Mouse (Mus musculus) mammary gland, adult 2 months (tissue): ENCODE results near the gene Gm12184. TPM values are rescaled to one million over a fixed set of nuclear protein-coding genes. Genes with fewer than 3 reads are reported as not detected.

ENCODE experiments used
- polyA plus RNA-seq: library from polyadenylated mRNA; depleted of rRNA; stranded (reverse); fragments of >200 nt; gene quantifications from 2 replicates; pipeline ENCODE4 v1.2.3, GENCODE M21; 2012; ENCODE audit warnings: low replicate concordance; rRNA removed

Gene Gm12184
- polyA plus RNA-seq: 9.6 and 11.6 TPM in 2 replicates

GRCm38 (mm10) chr11:48825979-48826751 lies at the start of gene Gm12184, which contains the start of gene Trim7:
Gene Gm12184, minus strand, starts transcription at chr11:48826655.
Gene Trim7, plus strand, starts transcription at chr11:48826140.

DNA sequence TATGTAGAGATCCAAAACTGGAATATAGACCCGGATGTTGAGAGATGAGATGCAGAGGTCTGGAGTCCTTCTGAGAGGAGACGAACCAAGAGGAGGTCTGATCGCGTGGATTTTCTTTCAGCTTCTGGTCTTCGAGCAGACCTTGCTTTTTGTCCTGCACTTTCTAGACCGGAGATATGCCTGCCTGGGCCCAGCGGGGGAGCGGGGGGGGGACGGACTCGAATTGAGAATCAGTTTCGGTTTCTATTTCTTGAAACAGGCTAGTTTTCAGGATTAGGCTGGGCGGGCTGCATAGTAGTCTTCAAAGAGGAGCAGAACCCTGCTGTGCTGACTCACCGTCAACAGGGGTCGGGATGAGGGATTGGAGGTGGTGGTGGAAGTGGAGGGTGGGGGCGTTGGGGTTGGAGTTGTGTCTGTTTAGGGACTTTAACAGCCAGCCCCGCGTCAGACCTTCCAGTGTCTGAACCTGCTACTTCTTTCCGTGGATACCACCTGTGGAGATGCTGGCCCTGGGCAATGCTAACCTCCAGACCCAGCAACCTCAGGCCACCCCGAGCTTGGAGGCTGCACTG lies 44.8 kb upstream of the Gm12184 start, which contains the start of gene Irgm1:
TSS of gene Irgm1 (minus strand) at position 483 of the 572 bp plus-strand sequence.

DNA sequence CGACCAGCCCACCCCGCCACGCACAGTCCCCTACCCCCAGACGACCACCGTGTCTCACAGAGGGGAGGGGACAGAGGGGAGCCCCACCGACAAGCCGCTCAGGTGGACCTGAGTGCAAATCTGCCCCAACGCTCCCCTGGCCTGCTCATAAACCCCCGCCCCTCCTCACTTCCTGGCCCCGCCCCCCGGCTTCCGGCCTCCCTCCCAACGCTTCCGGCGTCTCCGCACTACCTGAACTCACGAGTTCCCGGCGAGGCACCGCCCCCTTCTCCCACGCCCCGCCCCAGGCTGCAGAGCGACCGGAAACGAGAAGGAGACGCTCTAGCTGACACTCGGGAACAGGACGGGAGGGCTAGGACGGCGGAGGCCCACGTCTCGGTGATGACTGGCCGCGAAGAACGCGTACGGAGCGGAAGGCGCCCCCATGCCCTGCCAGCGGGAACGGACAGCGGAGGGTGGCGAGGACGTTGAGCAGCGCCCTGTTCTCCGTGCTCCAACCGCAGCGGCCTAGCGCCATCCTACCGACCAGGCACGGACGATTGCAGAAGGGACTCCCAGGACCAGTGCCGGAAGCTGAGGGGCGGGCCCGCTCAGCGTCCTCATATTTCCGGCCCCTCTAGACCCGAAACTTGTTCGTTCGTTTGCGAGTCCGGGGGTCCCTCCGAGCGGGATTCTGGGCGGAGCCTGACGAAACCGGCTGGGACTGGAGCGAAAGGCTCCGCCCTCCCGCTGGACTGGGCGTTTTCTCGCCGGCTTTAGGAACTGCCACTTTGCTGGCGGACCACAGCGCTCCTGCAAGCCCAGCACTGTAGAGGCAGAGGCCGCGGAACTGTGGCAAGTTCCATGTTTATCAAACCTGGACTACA lies 9.4 kb downstream of the Gm12184 start, which contains the start of gene Trim41:
TSS of gene Trim41 (minus strand) at position 554 of the 866 bp plus-strand sequence.

DNA sequence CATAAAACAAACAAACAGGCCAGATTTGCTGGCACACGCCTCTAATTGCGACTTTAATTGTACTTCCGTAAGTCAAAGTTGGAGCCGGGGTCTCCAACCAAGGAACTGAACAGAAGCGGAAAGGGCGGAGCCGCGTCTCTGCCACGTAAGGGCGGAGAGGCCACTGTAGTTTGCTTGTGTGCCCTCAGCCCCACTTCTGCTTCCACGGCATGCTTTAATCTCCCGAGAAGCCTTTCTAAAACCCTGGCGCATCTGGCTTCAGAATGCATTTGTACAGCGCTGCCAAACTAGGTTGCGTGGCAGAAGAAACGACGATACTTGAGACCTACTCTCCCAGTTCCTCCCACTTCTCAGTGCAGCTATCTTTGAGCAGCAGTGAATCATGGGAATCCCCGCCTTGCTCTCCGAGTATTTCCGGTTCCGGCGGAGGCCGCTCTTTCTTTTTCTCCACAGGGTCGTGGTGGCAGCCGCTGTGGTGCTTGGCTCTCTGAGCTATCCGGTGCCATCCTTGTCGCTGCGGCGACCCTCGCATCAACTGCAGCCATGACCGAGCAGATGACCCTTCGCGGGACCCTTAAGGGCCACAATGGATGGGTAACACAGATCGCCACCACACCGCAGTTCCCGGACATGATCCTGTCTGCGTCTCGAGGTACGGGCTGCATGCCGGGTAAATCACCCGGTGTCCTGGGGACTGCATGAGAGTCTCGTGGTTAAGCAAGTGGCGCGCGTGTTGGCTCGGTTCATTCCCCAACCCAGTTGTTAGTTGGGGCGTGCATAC lies 26.3 kb downstream of the Gm12184 start, which contains the start of gene Rack1:
TSS of gene Rack1 (plus strand) at position 412 of the 781 bp plus-strand sequence.

Other genes with a start within 250 kb of the Gm12184 start
- 2,623 and 3,377 TPM in 2 replicates for gene Rack1, start 26.3 kb downstream of the Gm12184 start, polyA plus RNA-seq
- 31.0 and 33.9 TPM in 2 replicates for gene Trim41, start 9.3 kb downstream of the Gm12184 start, polyA plus RNA-seq
- gene Trim7, start 515 bp downstream of the Gm12184 start, polyA plus RNA-seq: 32.9 and 36.6 TPM in 2 replicates
- gene Irgm1, start 45.0 kb upstream of the Gm12184 start, polyA plus RNA-seq: 10.3 and 23.6 TPM in 2 replicates
- 0.55 and 1.9 TPM in 2 replicates for gene Gm5431, start 75.6 kb upstream of the Gm12184 start, polyA plus RNA-seq
- 10.3 and 17.1 TPM in 2 replicates for gene Psme2b, start 119.5 kb upstream of the Gm12184 start, polyA plus RNA-seq
- 0.11 and 0.16 TPM in 2 replicates for gene Olfr56, start 152.2 kb upstream of the Gm12184 start, polyA plus RNA-seq
- gene 9930111J21Rik1, start 152.7 kb upstream of the Gm12184 start, polyA plus RNA-seq: 10.4 and 15.4 TPM in 2 replicates
- 0.35 and 1.3 TPM in 2 replicates for gene Gm12185, start 165.6 kb upstream of the Gm12184 start, polyA plus RNA-seq
- 3.6 and 7.0 TPM in 2 replicates for gene Tgtp1, start 167.5 kb upstream of the Gm12184 start, polyA plus RNA-seq
- 6.7 and 7.0 TPM in 2 replicates for gene 9930111J21Rik2, start 224.6 kb upstream of the Gm12184 start, polyA plus RNA-seq
- 10.1 and 32.6 TPM in 2 replicates for gene Tgtp2, start 237.6 kb upstream of the Gm12184 start, polyA plus RNA-seq
- 15.1 and 19.8 TPM in 2 replicates for gene Ifi47, start 249.9 kb upstream of the Gm12184 start, polyA plus RNA-seq